Mouse (Mus musculus): Measurements from ENCODE around the gene Mgat1.

DNA sequence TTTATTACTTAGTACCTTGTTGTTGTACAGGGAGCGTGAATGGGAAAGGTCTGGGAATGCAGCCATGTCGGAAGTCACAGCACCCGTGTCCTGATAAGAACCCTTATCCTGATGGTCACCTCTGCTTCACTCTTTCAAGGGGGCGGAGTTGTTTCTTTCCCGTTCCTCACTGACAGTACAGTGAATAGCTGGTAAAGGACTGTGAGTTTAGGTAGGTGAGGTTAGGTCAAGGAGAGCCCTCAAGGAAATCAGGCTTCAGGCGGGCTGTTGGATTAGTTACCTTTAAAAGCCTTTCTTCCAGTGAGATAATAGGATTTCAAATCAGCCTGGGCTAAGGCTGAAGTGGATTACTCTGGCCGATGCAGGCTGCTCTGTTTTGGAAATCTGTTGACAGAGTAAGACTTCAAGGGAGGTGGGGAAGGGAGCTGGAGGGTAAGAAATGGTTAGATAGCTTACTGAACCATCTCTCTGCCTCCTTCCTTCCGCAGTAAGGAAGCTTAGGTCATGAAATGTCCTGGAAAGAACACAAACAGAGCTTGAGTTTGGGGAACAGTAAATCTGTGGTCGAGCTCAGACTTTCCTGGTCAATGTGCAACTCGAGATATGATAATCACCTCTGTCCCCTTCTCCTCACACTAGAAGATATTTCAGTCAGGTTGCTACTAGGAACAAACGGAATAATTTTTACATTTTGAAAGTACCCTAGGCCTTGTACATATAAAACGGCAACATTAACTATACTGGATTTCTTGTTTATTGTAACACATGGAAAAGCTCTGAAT lies 1.8 kb downstream of the Mgat1 start:
- TF ChIP-seq CTCF (conservative IDR thresholded peaks at IDR 0.05; ENCODE audit: low read length), result no peak
- TF ChIP-seq NANOG (IDR thresholded peaks at IDR 0.05; ENCODE audit: borderline replicate concordance, low read length), result no peak
- no peak for TF ChIP-seq POU5F1 (IDR thresholded peaks at IDR 0.05; ENCODE audit: borderline replicate concordance, low read length)
